Comparison of ENCODE assay signal across 10 mouse cellular contexts in the genomic region with DNA sequence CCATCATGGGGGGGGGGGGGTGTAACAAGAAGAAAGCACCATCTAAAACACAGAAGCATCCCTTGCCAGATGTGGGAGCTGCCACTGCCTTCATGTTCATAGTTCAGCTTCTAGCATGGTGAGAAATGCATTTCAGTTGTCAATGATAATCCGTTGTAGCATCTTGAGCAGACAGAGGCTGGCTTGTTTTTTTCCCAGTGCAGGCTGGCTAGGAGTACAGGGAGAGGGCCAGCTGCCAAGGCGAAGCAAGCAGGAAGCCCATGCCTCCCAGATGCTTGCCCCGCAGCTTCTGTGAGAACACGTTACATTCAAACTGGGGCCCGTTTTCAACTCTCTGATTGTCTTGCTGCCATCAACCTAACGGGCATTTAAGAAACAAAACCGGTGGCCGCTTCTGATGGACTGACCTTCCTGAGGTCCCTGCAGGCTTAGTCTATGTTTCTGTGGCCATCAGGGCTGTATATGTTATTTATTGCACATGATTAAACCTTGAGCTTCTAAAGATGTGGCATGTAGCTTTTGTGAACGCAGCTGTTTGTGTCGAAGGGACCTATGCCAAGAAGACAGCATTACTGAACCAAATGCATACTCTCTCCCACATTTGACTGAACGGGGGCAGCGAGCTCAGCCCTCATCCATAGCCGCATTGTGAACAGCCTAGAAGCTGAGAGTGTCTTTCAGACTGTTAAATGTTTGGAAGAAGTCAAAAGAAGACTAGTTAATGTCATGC. TPM values are rescaled to one million over a fixed set of nuclear protein-coding genes. Genes with fewer than 3 reads are reported as not detected.
DNase-seq lines count a peak whose midpoint lies in the region; ATAC-seq and TF ChIP-seq lines count a peak whose summit lies in the region.
"Had no signal": no experiment of that assay in that cellular context is flagged by ENCODE, and none has a peak within 500 bp of the region (broad histone marks: within the 10 kb centered on the region; RNA-seq: fewer than 3 reads in every experiment).

No protein-coding gene starts in this region.

- no peak for TF ChIP-seq POLR2A in embryonic fibroblast, embryonic 13.5 days (IDR thresholded peaks at IDR 0.05; ENCODE audit: low read depth, low read length)
- no peak for TF ChIP-seq POLR2A in myocyte (IDR thresholded peaks at IDR 0.05; ENCODE audit: insufficient read length, low read depth)

- H3K4me2 ChIP-seq in lung, embryonic 15.5 days: no peak overlapping the region
- no peak overlapping the region for H3K4me2 ChIP-seq in hindbrain, postnatal 0 days (ENCODE audit: low read depth, low read length)
- H3K4me2 ChIP-seq in myocyte (ENCODE audit: low read depth): no peak overlapping the region

- DNase-seq in lung, postnatal 4 days: no peak
- DNase-seq in hindbrain, postnatal 0 days (ENCODE audit: low spot score): peak; percentile 82
- no peak for DNase-seq in spleen, adult 18-20 months
- DNase-seq in testis, postnatal 10 days (ENCODE audit: low spot score): no peak
- DNase-seq in adrenal gland, adult (ENCODE audit: inconsistent age in 2 of 2, low spot score in 1 of 2): no peak
- DNase-seq: adrenal gland, adult 2 months; gastrocnemius, postnatal 36 days had no signal

- peaks cover 73% of the 10 kb centered on the region for H3K4me1 ChIP-seq in lung, embryonic 15.5 days
- H3K4me1 ChIP-seq in embryonic fibroblast, embryonic 13.5 days (ENCODE audit: control insufficient read depth, insufficient read depth, low read length): peaks cover 33% of the 10 kb centered on the region
- peaks cover 16% of the 10 kb centered on the region for H3K4me1 ChIP-seq in hindbrain, postnatal 0 days (ENCODE audit: insufficient read depth, low read length)

- no peaks in the 10 kb centered on the region for H3K27me3 ChIP-seq in lung, embryonic 15.5 days
- no peaks in the 10 kb centered on the region for H3K27me3 ChIP-seq in hindbrain, postnatal 0 days (ENCODE audit: insufficient read depth, low read length)
- H3K27me3 ChIP-seq in myocyte (ENCODE audit: control insufficient read depth, insufficient read depth, insufficient read length): no peaks in the 10 kb centered on the region

- H3K79me2 ChIP-seq in myocyte (ENCODE audit: control insufficient read depth, insufficient read depth): peaks cover 100% of the 10 kb centered on the region

- no peak overlapping the region for H3K4me3 ChIP-seq in lung, embryonic 15.5 days
- no peak overlapping the region for H3K4me3 ChIP-seq in embryonic fibroblast, embryonic 13.5 days (ENCODE audit: insufficient read depth, low read length)
- H3K4me3 ChIP-seq in hindbrain, postnatal 0 days (ENCODE audit: low read length): no peak overlapping the region
- no peak overlapping the region for H3K4me3 ChIP-seq in myocyte

- peak overlapping the region; percentile 27; the same call in 1 of the 2 replicates for H3K27ac ChIP-seq in lung, embryonic 15.5 days
- peak overlapping the region; percentile 49 for H3K27ac ChIP-seq in embryonic fibroblast, embryonic 13.5 days (ENCODE audit: insufficient read depth, low read length)
- peak overlapping the region; percentile 42 for H3K27ac ChIP-seq in hindbrain, postnatal 0 days

- H3ac ChIP-seq in myocyte (ENCODE audit: control insufficient read depth, insufficient read length): no peak overlapping the region

- no peaks in the 10 kb centered on the region for H3K9me3 ChIP-seq in lung, embryonic 15.5 days
- no peaks in the 10 kb centered on the region for H3K9me3 ChIP-seq in hindbrain, postnatal 0 days (ENCODE audit: low read length)

- TF ChIP-seq CTCF in embryonic fibroblast, embryonic 13.5 days (IDR thresholded peaks at IDR 0.05; ENCODE audit: borderline replicate concordance, insufficient read depth, low read length): no peak
- no peak for TF ChIP-seq CTCF in hindbrain, postnatal 0 days (IDR thresholded peaks at IDR 0.05; ENCODE audit: low read depth)

- H3K9ac ChIP-seq in lung, embryonic 15.5 days: no peak overlapping the region
- H3K9ac ChIP-seq in hindbrain, postnatal 0 days (replicated peaks; ENCODE audit: low read length): 0 out of 2 replicates have a peak overlapping the region, but pooled peaks have one; percentile 14

- no peaks in the 10 kb centered on the region for H3K36me3 ChIP-seq in lung, embryonic 15.5 days
- no peaks in the 10 kb centered on the region for H3K36me3 ChIP-seq in hindbrain, postnatal 0 days (ENCODE audit: insufficient read depth, low read length)
- peaks cover 8% of the 10 kb centered on the region for H3K36me3 ChIP-seq in myocyte (ENCODE audit: control insufficient read depth, insufficient read depth)

- WGBS in lung, embryonic 15.5 days: 54% methylated on average over 13 of the region's 13 CpGs
- WGBS in hindbrain, postnatal 0 days: 25% methylated on average over 13 of the region's 13 CpGs

- no peak for ATAC-seq in lung, embryonic 15.5 days (ENCODE audit: borderline replicate concordance, extremely low read depth, low FRiP score, low TSS enrichment)
- ATAC-seq in hindbrain, postnatal 0 days: peak; percentile 70

TF ChIP-seq in myocyte, 11 proteins besides CTCF, POLR2A, EP300 and RAD21:
- TF ChIP-seq USF1 (IDR thresholded peaks at IDR 0.05; ENCODE audit: low read depth) (no peak), REST (IDR thresholded peaks at IDR 0.05; ENCODE audit: insufficient read depth, insufficient read length) (no peak), MYOD1 (IDR thresholded peaks at IDR 0.05; ENCODE audit: control insufficient read depth in 1 of 3, insufficient read length in 2 of 3, low read depth in 2 of 3) (peak in 2 of 3 experiments; percentile 21 to 22)

RNA-seq across cellular contexts. Expression of gene Myo10, which starts 53.9 kb away (rescaled TPM):
- 37.1 and 38.0 TPM in 2 replicates for polyA plus RNA-seq in lung, embryonic 15.5 days (2015; fragmentation: Nextera tagmentation; extraction: Ambion mirVana)
- 47.8 and 49.9 TPM in 2 replicates for polyA plus RNA-seq in embryonic fibroblast, embryonic 13.5 days (2011; ENCODE audit: insufficient read length, low read depth, missing spikeins)
- 29.2 and 29.6 TPM in 2 replicates for total RNA-seq in hindbrain, postnatal 0 days (2014; rRNA removed)
- 30.0 and 34.4 TPM in 2 replicates for polyA plus RNA-seq in hindbrain, postnatal 0 days (2015; fragmentation: Nextera tagmentation; extraction: Ambion mirVana)
- polyA plus RNA-seq in myocyte (2012; fragmentation: generic; extraction: Trizol): 71.4 TPM
